ENCODE assay signal across 18 mouse cellular contexts in genomic region chr11:94665281-94665680, GRCm38 (mm10). TPM values are rescaled to one million over a fixed set of nuclear protein-coding genes. Genes with fewer than 3 reads are reported as not detected.
"Had no signal": no experiment of that assay in that cellular context is flagged by ENCODE, and none has a peak within 500 bp of the region (broad histone marks: within the 10 kb centered on the region; RNA-seq: fewer than 3 reads in every experiment).

No protein-coding gene starts in this region.

- H3K27ac ChIP-seq: kidney, postnatal 0 days; layer of hippocampus, adult 2 months; limb, embryonic 12.5 days; liver, embryonic 15.5 days; midbrain, embryonic 13.5 days had no signal

- H3K4me1 ChIP-seq: limb, embryonic 12.5 days; midbrain, embryonic 13.5 days had no signal

- H3K9me3 ChIP-seq: limb, embryonic 12.5 days; liver, embryonic 15.5 days; midbrain, embryonic 13.5 days had no signal

- H3K4me2 ChIP-seq: limb, embryonic 12.5 days; liver, embryonic 15.5 days; midbrain, embryonic 13.5 days had no signal

- H3K27me3 ChIP-seq: limb, embryonic 12.5 days; liver, embryonic 15.5 days; midbrain, embryonic 13.5 days had no signal

- ATAC-seq: lung, postnatal 0 days; midbrain, embryonic 13.5 days had no signal

- H3K9ac ChIP-seq: limb, embryonic 12.5 days; liver, embryonic 15.5 days; midbrain, embryonic 13.5 days had no signal

- DNase-seq: liver; lung, adult 2 months; lung, postnatal 36 days; right cerebral cortex, adult 18-20 months; right cerebral cortex, postnatal 25 days; thymus, postnatal 4 days had no signal

- H3K4me3 ChIP-seq: layer of hippocampus, adult 2 months; limb, embryonic 12.5 days; liver, embryonic 15.5 days; midbrain, embryonic 13.5 days had no signal

RNA-seq across cellular contexts. Expression of gene Eme1, which starts 11.5 kb away (rescaled TPM):
- total RNA-seq: left cerebral cortex, postnatal 36 days had no signal

RNA-seq across cellular contexts. Expression of gene Gm11541, which starts 39.0 kb away (rescaled TPM):
- total RNA-seq: layer of hippocampus, adult 2 months; layer of hippocampus, postnatal 10 days; left cerebral cortex, postnatal 36 days; megakaryocyte progenitor cell, adult 5-6 weeks had no signal
- polyA plus RNA-seq: liver, embryonic 15.5 days; lung, adult 2 months; midbrain, embryonic 13.5 days; midbrain, postnatal 0 days; neural tube, embryonic 14.5 days; small intestine, adult 2 months had no signal
